Mouse (Mus musculus) C2C12 (cell line): ENCODE data around the gene Vps4b. TPM values are rescaled to one million over a fixed set of nuclear protein-coding genes. Genes with fewer than 3 reads are reported as not detected.
"Not testable (repeated sequence)": the region's sequence is repeated elsewhere in the genome, so short reads cannot be mapped to it uniquely, and the experiment has no call there.

Experiments used
- H3K27me3 ChIP-seq: one replicate; pipeline ENCODE4 v1.6.1; 2011; ENCODE audit not compliant: control insufficient read depth, insufficient read depth, insufficient read length
- H3K36me3 ChIP-seq: one replicate; pipeline ENCODE4 v1.6.1; 2011; ENCODE audit not compliant: control insufficient read depth, insufficient read depth
- H3K4me3 ChIP-seq: one replicate; pipeline ENCODE4 v1.5.1; 2011; ENCODE audit warnings: mild to moderate bottlenecking, control low read depth; ENCODE audit not compliant: poor library complexity, insufficient read depth, severe bottlenecking
- H3K79me2 ChIP-seq: one replicate; pipeline ENCODE4 v1.6.1; 2011; ENCODE audit not compliant: control insufficient read depth, insufficient read depth
- H3K79me3 ChIP-seq: one replicate; pipeline ENCODE4 v1.6.1; 2011; ENCODE audit warnings: low read depth, control low read depth
- H3ac ChIP-seq: one replicate; pipeline ENCODE3; 2011; ENCODE audit warnings: low read depth; ENCODE audit not compliant: control insufficient read depth, insufficient read length
- CEBPB ChIP-seq: IDR thresholded peaks from one replicate; pipeline ENCODE4 v1.6.1; 2011; ENCODE audit warnings: low read depth, mild to moderate bottlenecking, control low read depth, moderate library complexity
- CTCF ChIP-seq: IDR thresholded peaks from one replicate; pipeline ENCODE4 v1.5.1; 2011; ENCODE audit not compliant: control insufficient read depth, insufficient read depth, insufficient read length
- FOSL1 ChIP-seq: IDR thresholded peaks from one replicate; pipeline ENCODE4 v1.8.0; 2011; ENCODE audit warnings: mild to moderate bottlenecking, low read length; ENCODE audit not compliant: poor library complexity, insufficient read depth, severe bottlenecking
- MAX ChIP-seq: IDR thresholded peaks from one replicate; pipeline ENCODE4 v1.6.1; 2011; ENCODE audit warnings: mild to moderate bottlenecking, control low read depth
- MYOD1 ChIP-seq: IDR thresholded peaks from one replicate; pipeline ENCODE4 v1.6.1; 2011; ENCODE audit warnings: low read depth; ENCODE audit not compliant: control insufficient read depth, insufficient read length
- MYOG ChIP-seq: IDR thresholded peaks from one replicate; pipeline ENCODE4 v1.6.1; 2011; ENCODE audit not compliant: control insufficient read depth, insufficient read length; ENCODE audit errors: extremely low read depth
- USF1 ChIP-seq: IDR thresholded peaks from one replicate; pipeline ENCODE4 v1.6.1; 2011; ENCODE audit warnings: low read depth, mild to moderate bottlenecking, control low read depth, moderate library complexity
- polyA plus RNA-seq: library from polyadenylated mRNA; unstranded; fragments of >200 nt; fragmentation: generic; extraction: Trizol; gene quantifications from one replicate; pipeline ENCODE4 v1.2.1, GENCODE M21; 2012; ENCODE audit warnings: missing spikeins

Gene Vps4b
- polyA plus RNA-seq, 1 experiment = 16.8 TPM

GRCm38 (mm10) chr1:106735586-106735985 is 60.9 kb downstream of the Vps4b start:
- H3K79me3 ChIP-seq = no peaks in the 10 kb centered on the region
- peaks cover 12% of the 10 kb centered on the region for H3K36me3 ChIP-seq
- H3K27me3 ChIP-seq = no peaks in the 10 kb centered on the region

GRCm38 (mm10) chr1:106722061-106722460 is 74.5 kb downstream of the Vps4b start:
- Histone ChIP-seq H3K27me3 (no peaks in the 10 kb centered on the region), H3ac (no peak overlapping the region), H3K36me3 (no peaks in the 10 kb centered on the region), H3K79me2 (no peaks in the 10 kb centered on the region), H3K79me3 (no peaks in the 10 kb centered on the region), H3K4me3 (no peak overlapping the region)
- TF ChIP-seq CEBPB = no peak
- no peak for TF ChIP-seq CTCF
- TF ChIP-seq FOSL1 = no peak
- TF ChIP-seq MAX = no peak
- TF ChIP-seq MYOD1 = no peak
- no peak for TF ChIP-seq USF1
- TF ChIP-seq MYOG = no peak

More at GRCm38 (mm10) chr1:106735586-106735985, 60.9 kb downstream of the Vps4b start:
- TF ChIP-seq CTCF (no peak), USF1 (no peak), MYOG (no peak), FOSL1 (no peak), CEBPB (no peak), MAX (no peak), MYOD1 (no peak)
- Histone ChIP-seq H3ac (no peak overlapping the region), H3K79me2 (no peaks in the 10 kb centered on the region), H3K4me3 (no peak overlapping the region)

- H3K79me3 ChIP-seq, H3K79me2 ChIP-seq, H3K36me3 ChIP-seq, H3K4me3 ChIP-seq, H3K27me3 ChIP-seq, H3ac ChIP-seq: not testable (repeated sequence)
Measured at GRCm38 (mm10) chr1:106717736-106718135, 78.8 kb downstream of the Vps4b start.

- Histone ChIP-seq H3K79me2 (peaks cover 9% of the 10 kb centered on the region), H3K27me3 (no peaks in the 10 kb centered on the region), H3ac (no peak overlapping the region), H3K4me3 (no peak overlapping the region), H3K36me3 (no peaks in the 10 kb centered on the region), H3K79me3 (peaks cover 3% of the 10 kb centered on the region)
- no peak for TF ChIP-seq USF1
- TF ChIP-seq MYOD1 = no peak
- no peak for TF ChIP-seq CEBPB
- no peak for TF ChIP-seq MAX
- TF ChIP-seq CTCF = peak; percentile 71
- no peak for TF ChIP-seq MYOG
Measured at GRCm38 (mm10) chr1:106717071-106717601, 79.4 kb downstream of the Vps4b start.

- Histone ChIP-seq H3ac (no peak overlapping the region), H3K27me3 (no peaks in the 10 kb centered on the region), H3K4me3 (no peak overlapping the region), H3K79me3 (peaks cover 3% of the 10 kb centered on the region), H3K36me3 (no peaks in the 10 kb centered on the region), H3K79me2 (peaks cover 13% of the 10 kb centered on the region)
- TF ChIP-seq FOSL1 (no peak), CTCF (no peak), MYOD1 (no peak)
Measured at GRCm38 (mm10) chr1:106716141-106716540, 80.4 kb downstream of the Vps4b start.

- Histone ChIP-seq H3K79me2 (peaks cover 13% of the 10 kb centered on the region), H3ac (no peak overlapping the region), H3K4me3 (peak overlapping the region; percentile 56), H3K36me3 (no peaks in the 10 kb centered on the region), H3K79me3 (peaks cover 3% of the 10 kb centered on the region), H3K27me3 (no peaks in the 10 kb centered on the region)
- TF ChIP-seq MYOD1 = no peak
- TF ChIP-seq MYOG = no peak
- no peak for TF ChIP-seq USF1
- no peak for TF ChIP-seq MAX
- TF ChIP-seq CEBPB = no peak
- no peak for TF ChIP-seq CTCF
Measured at GRCm38 (mm10) chr1:106715111-106716083, 81.1 kb downstream of the Vps4b start.
